Mouse (Mus musculus): Measurements from ENCODE around the gene Slc30a10. TPM values are rescaled to one million over a fixed set of nuclear protein-coding genes. Genes with fewer than 3 reads are reported as not detected.
A peak's percentile ranks its signal among the peaks of the same experiment; 100 is the strongest.

Slc30a10 gene
- total RNA-seq, 2 experiments from 2014 or later, result 0.07 to 0.09 TPM

DNA sequence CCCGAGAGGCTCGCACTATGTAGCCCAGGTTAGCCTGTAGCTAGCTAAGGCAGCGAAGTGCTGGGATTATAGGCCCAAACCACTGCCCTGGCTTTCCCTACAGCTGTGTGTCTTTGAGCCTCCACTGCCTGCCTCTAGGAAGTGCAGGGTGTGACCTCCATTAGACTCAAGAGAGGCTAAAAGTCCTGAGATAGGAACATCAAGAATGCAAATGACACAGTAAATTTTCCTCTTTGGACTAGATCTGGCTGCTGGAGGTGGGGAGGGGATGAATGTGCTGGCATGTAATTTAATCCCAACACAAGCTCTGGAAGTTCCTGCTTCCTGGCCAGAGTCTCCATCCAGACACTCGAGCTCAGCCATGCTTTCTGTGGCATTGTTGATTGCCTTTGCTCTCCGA is 5.4 kb downstream of the Slc30a10 start:
- no peak for ATAC-seq (ENCODE audit: poor library complexity, severe bottlenecking)

- ATAC-seq (ENCODE audit: poor library complexity, severe bottlenecking), result no peak
Observed at GRCm38 (mm10) chr1:185462889-185463288, 8.2 kb downstream of the Slc30a10 start.

GRCm38 (mm10) chr1:185469551-185470021 is 14.9 kb downstream of the Slc30a10 start:
- ATAC-seq (ENCODE audit: poor library complexity, severe bottlenecking), result peak; percentile 26

- peak; percentile 58 for ATAC-seq (ENCODE audit: poor library complexity, severe bottlenecking)
Observed at GRCm38 (mm10) chr1:185472025-185472720, 17.5 kb downstream of the Slc30a10 start.

DNA sequence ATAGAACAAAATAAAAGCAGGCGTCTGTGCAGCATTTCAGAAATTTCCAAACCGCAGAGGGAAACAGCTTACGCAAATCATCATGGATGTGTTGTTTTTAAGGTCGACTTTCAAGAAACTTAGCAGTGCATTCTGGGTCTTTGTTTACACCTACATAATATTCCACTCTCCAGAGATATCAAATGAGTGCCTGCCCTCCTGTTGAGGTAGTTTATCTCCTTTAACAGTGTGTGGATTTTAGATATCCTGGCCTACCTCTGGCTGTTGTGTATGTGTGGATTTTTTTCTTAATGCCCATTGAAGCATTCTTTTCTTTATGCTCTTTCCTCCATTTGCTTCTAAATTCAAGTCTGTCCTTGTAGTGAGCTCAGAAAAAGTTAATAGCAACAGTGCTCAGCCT is 18.1 kb downstream of the Slc30a10 start:
- ATAC-seq (ENCODE audit: poor library complexity, severe bottlenecking), result no peak

DNA sequence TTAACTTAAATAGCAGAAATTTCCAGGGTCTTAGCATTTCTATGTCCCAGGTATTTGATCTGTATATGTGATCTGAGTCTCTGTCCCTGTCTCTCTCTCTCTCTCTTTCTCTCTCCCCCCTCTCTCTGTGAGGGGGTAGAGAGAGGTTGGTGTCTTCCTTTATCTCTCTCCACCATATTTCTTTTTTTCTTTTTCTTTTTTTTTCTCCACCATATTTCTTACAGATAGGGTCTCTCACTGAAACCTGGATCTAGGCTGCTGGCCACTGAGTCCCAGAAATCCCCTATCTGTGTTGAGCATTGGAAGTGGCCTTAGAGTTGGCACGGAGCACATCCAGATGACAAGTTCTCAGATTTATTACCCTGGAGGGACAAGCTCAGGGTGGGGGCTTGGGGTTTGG is 18.8 kb downstream of the Slc30a10 start:
- ATAC-seq (ENCODE audit: poor library complexity, severe bottlenecking), result no peak

- ATAC-seq (ENCODE audit: poor library complexity, severe bottlenecking), result no peak
Observed at GRCm38 (mm10) chr1:185479861-185480260, 25.2 kb downstream of the Slc30a10 start.

GRCm38 (mm10) chr1:185482001-185482761 is 27.5 kb downstream of the Slc30a10 start:
- no peak for ATAC-seq (ENCODE audit: poor library complexity, severe bottlenecking)

- ATAC-seq (ENCODE audit: poor library complexity, severe bottlenecking), result no peak
Observed at GRCm38 (mm10) chr1:185482762-185483161, 28.1 kb downstream of the Slc30a10 start.

GRCm38 (mm10) chr1:185483356-185484057 is 28.9 kb downstream of the Slc30a10 start:
- no peak for ATAC-seq (ENCODE audit: poor library complexity, severe bottlenecking)

DNA sequence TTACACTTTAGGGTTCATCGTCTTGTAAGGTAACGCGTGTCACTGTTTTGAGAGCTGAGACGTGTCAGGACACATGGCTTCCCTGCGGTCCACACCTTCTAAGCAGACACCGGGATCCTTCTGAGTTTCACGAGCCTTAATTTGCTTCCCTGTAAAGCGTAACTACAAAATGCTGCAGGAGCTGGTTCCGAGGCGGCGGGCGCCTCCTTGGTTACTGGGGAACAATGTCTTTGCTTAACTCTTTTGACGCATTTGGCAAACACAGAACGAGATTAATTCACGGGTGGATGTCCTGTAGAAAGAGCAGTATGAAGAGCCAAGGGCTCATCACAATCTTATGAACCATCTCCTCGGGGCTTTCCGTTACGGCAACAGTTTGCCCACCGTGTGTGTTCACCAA is 29.6 kb downstream of the Slc30a10 start:
- ATAC-seq (ENCODE audit: poor library complexity, severe bottlenecking), result no peak

GRCm38 (mm10) chr1:185489893-185490292 is 35.2 kb downstream of the Slc30a10 start:
- ATAC-seq (ENCODE audit: poor library complexity, severe bottlenecking), result no peak

DNA sequence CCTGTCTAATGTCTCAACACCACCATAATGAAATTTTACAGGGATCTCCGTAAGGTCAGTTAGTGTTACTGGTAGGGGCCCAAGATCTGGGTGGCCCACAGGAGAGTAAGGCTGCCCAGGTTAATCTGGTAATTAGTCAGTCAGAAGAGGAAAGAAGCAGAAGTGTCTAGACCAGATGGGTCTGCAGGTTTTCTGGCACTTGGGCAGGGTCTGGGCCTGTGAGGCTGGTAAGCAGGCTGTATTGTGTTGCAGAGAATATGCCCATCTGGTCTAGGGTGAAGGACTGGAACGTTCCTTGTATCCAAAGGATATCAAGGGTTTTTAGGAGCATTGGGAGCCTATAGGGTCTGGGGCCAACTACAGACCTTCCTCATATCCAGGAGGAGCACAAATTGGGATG is 36.0 kb downstream of the Slc30a10 start:
- no peak for ATAC-seq (ENCODE audit: poor library complexity, severe bottlenecking)

- ATAC-seq (ENCODE audit: poor library complexity, severe bottlenecking), result no peak
Observed at GRCm38 (mm10) chr1:185493439-185494034, 38.9 kb downstream of the Slc30a10 start.

- ATAC-seq (ENCODE audit: poor library complexity, severe bottlenecking), result no peak
Observed at GRCm38 (mm10) chr1:185496791-185497460, 42.3 kb downstream of the Slc30a10 start.

DNA sequence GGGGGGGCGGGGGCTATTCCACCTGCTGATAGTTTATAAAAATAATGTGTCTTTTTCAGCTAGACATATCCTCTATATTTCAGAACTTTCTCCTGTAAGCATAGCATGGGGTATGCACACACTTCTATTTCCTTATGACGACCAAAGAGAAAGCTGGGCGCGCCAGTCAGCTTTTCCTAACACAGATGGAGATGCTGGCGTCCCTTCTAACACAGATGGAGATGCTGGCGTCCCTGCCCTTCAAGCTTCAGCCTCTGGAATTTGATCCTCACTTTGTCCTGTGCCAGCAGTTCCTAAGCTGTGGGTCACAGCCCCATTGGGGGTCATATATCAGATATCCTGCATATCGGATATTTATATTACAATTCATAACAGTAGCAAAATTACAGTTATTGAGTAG is 46.0 kb downstream of the Slc30a10 start:
- ATAC-seq (ENCODE audit: poor library complexity, severe bottlenecking), result no peak

DNA sequence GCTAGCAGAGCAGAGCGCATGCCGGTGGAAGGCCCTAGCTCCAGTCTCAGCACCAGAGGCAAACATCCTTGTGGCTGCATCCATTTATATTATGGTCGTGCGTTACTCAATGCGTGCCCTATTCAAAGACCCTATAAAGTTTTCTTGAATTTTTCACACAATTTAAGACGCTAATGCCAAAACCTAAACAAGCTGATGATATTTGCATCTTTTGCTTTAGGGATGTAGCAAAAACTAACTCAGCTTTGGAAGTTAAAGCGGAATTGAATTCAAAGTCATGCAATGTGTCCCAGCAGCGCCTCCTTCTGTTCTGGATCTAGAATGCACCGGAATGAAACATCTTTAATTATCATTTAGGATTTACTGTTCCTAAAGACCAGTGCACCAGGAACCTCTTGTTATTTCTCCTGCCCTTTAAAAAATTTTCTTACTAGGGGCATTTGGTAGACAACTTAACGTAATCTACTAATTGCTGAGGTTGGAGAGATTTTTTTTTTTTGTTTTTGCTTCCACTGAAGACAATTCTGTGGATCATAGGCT is 47.2 kb downstream of the Slc30a10 start:
- ATAC-seq (ENCODE audit: poor library complexity, severe bottlenecking), result no peak

GRCm38 (mm10) chr1:185502550-185502949 is 47.9 kb downstream of the Slc30a10 start:
- ATAC-seq (ENCODE audit: poor library complexity, severe bottlenecking), result no peak

DNA sequence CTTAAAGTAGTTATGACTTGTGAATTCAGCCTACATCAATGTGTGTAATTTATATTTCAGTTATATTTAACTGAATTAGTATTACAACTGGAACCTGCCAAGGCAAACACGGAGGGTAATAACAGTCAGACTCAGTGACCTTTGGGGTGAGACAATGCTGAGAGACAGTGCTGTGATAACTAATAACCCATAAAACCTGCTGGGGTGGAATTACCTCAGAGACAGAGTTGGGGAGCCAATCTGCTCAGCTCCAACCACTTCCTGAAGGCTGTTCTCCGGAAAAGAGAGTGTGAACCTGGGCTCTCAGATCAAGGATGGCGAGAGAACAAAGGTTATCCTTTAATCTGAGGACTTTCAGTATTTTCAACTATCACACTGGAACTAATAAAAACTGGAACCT is 54.4 kb downstream of the Slc30a10 start:
- ATAC-seq (ENCODE audit: poor library complexity, severe bottlenecking), result no peak

DNA sequence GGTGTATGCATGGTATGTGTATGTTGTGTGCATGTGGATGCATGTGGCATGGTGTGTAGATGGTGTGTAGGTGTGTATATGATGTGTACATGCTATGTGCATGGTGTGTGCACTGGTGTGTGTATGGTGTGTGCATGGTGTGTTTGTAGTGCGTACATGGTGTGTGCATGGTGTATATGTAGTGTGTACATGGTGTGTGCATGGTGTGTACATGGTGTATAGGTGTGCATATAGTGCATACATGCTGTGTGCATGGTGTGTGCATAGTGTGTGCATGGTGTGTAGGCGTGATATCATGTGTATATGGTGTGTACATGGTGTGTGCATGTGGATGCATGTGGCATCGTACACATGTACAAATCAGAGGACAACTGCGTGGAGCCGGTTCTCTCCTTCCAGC is 56.7 kb downstream of the Slc30a10 start:
- ATAC-seq (ENCODE audit: poor library complexity, severe bottlenecking), result no peak

All from megakaryocyte, adult 5-6 weeks (primary cell).